Mouse (Mus musculus): ENCODE data around the gene Top2a. TPM values are rescaled to one million over a fixed set of nuclear protein-coding genes. Genes with fewer than 3 reads are reported as not detected.
"Not testable (repeated sequence)": the region's sequence is repeated elsewhere in the genome, so short reads cannot be mapped to it uniquely, and the experiment has no call there.

The Top2a gene
- total RNA-seq, 2 experiments from 2014 or later, result 10.1 to 12.0 TPM

DNA sequence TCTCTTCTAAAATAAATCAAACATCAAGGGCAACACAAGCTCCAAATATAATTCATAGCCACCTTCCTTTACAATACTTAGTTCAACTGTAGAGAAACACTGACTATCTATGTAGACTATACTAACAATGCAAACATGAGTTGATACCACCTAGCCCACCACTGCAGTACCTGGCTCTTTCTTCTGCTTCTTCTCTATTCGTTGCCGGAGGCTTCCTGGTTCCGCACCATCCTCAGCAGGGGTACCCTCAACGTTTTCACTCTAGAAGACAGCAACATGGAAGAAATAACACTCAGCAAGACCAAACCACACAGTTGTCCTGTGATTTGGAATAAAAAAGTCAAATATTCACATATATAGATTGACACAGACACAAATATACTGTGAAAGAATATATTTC, 26.3 kb downstream of the Top2a start:
- intact Hi-C loops (cut with DNase I), result no loop called here
- no peak for DNase-seq (ENCODE audit: extremely low spot score in 1 of 2, low spot score in 2 of 2)

DNA sequence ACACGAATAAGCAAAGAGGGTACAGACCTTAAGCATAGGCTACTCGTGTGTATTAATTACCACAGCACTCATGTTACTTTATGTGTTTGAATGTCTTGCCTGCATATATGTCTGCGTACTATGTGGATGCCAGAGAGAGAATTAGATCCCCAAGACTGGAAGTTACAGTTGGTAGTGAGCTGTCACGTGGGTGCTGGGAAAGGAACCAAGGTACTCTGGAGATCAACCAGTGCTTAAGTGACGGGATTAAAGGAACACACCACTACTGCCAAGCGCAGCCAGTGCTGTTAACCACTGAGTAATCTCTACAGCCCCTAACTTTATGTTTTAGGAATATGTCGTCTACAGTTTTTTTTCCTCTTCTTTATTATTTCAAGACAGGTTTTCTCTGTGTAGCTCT, 28.0 kb downstream of the Top2a start:
- no peak for DNase-seq (ENCODE audit: extremely low spot score in 1 of 2, low spot score in 2 of 2)

DNA sequence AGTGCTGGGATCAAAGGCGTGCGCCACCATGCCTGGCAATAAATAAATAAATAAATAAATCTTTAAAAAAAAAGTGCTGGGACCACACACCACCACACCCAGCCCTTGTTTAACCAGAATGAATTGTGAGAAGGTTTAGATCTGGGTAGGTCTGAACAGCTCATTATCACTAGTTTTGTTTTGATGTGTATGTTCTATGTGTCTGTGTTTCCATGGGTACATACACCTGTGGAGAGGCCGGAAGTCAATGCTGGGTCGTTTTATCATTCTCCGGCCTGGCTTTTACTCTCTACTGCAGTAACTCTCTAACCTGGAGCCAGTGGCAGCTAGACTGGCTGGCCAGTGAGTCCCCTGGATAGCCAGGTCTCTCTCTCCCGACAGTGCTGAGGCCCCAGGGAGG, 33.1 kb downstream of the Top2a start:
- intact Hi-C loops (cut with DNase I), result no loop called here
- DNase-seq (ENCODE audit: extremely low spot score in 1 of 2, low spot score in 2 of 2), result no peak

More for the DNA sequence above, 28.0 kb downstream of the Top2a start:
- intact Hi-C loops (cut with DNase I), result no loop called here

DNA sequence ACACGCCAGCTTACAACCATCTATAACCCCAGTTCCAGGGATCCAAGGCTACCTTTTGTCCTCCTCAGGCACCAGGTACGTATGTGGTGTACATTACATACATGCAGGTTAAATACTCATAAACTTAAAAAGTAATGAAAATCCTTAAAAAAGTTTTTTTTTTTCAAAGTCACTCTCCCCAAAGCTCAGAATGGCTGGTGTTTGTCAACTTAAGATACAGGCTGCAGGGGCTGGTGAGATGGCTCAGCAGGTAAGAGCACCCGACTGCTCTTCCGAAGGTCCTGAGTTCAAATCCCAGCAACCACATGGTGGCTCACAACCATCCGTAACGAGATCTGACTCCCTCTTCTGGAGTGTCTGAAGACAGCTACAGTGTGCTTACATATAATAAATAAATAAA, 35.7 kb downstream of the Top2a start:
- DNase-seq (ENCODE audit: extremely low spot score in 1 of 2, low spot score in 2 of 2); intact Hi-C loops (cut with DNase I): not testable (repeated sequence)

DNA sequence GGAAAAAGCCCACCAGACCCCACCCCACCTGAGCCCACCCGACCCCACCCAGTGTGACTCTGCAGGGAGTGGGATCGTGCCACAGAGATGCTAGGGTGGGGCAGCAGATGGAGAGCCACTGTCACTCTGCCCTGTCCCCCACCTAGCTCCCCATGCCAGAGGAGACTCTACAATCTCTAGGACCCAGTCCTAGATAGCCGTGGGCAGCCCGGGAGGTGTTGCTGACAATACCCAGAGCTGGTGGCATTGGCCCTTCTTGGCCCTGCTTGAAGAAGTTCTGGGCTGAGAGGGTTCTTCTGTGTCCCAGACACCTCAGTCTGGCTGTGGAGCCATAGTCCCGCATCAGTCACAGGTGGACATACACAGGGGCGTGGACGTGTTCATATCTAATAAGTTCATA, 38.4 kb downstream of the Top2a start:
- no peak for DNase-seq (ENCODE audit: extremely low spot score in 1 of 2, low spot score in 2 of 2)
- intact Hi-C loops (cut with DNase I), result no loop called here

DNA sequence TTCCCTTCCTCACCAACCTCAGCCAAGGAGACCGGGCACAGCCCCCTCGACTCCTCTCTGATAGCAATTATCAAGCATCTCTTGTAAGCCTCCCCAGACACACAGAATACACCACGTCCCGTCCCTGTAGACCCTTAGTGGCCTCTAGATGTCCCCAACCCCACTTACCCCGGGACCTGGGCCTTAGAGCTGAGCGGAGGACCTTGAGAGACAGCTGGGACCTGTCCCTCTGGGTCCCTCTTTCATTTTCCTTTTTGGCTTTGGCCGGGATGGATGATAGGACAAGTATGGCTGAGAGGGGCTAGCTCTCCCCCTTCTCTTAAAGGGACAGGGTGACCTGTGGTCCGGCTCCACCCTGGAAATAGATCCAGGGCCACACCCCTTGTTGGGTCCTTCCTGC, 40.4 kb downstream of the Top2a start:
- DNase-seq (ENCODE audit: extremely low spot score in 1 of 2, low spot score in 2 of 2), result no peak
- intact Hi-C loops (cut with DNase I), result loop anchor here (5.0 kb wide), 1 partner anchor 54 kb away; no protein-coding TSS in a partner anchor

DNA sequence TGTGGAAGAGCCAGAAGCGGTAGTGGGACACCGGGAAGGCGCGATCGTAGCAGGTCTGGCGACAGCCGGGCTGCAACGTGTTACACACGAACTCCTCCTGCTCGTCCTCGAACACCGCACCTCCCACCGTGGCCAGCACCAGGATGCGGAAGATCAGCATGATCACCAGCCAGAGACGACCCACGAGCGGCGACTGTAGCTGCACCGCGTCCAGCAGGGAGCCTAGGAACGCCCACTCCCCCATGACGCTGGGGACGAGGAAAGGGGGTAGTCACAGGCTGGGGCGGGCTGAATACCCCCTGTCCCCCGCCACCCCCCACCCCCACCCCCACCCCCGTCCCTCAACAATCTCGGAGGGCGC, 41.2 kb downstream of the Top2a start, which contains the start of gene Gjd3:
Gene Gjd3 (minus strand): TSS at position 244 of the 361 bp plus-strand sequence.
- intact Hi-C loops (cut with DNase I), result loop anchor here (5.0 kb wide), 1 partner anchor 55 kb away; no protein-coding TSS in a partner anchor
- no peak for DNase-seq (ENCODE audit: extremely low spot score in 1 of 2, low spot score in 2 of 2)

DNA sequence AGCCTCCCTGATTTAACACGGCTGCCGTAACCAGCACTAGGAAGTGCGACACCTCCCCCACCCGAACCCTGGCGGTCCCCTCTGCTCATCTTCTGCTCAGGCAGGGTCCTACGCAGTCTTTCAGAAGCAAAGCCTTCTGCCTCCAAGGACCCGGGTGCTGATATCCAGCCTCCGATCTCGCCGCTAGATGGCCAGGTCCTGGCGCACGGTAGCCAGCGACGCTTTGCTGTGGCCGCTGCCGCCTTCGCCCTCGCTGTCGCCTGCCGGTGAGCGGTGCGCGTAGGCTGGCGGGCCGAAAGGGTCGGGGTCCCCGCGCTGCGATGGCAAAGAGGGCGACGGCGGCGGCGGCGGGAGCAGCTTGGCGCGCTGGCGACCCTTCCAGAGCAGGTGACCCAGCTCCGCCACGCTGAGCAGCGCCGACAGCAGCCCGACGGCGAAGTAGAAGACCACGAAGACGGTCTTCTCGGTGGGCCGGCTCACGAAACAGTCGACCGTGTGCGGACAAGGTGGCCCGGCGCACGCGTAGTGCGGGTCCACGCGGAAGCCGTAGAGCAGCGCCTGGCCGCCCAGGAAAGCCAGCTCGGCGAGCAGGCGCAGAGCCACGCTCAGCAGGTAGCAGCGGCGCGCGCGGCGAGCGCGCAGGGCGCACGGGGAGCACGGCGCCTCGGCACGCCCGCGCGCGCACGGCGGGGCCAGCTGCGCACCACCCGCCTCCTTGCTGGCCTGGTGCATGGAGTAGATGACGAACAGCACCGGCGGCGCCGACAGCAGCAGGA, 41.8 kb downstream of the Top2a start:
- intact Hi-C loops (cut with DNase I), result loop anchor here (5.0 kb wide), 1 partner anchor 55 kb away; no protein-coding TSS in a partner anchor
- peak; percentile 43 to 81 for DNase-seq (ENCODE audit: extremely low spot score in 1 of 2, low spot score in 2 of 2)

DNA sequence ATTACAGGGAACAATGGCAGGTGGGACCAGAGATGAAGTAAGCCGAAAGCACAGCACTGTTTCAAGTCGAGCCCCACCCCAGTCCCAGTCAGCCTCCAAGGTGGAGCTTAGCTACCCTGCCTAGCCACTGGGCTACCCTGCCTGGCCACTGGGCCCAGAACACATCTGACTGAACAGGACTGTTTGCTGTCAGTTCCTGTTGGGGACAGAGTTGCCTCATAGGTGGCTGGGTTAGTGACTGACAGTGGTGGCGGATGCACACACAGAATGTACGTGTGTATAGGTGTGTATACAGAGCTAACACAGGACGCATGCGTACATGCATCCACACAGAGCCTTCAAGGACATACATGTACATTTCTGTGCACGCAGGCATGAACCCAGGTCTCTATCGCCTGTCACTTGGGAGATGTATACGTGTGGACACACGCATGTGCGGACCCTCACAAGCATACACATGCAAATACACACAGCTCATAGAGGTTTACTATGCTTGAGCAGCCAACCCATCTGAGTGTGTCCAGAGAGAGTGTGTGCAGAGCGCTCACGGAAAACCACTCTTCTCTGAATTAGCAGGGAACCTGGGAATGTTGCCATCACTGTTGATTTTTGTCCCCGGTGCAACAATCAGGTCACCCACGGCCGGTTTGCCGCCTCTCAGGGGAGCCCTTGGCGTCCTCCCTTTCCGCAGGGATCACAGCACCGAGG, 42.5 kb downstream of the Top2a start:
- peak in 1 of 2 experiments; percentile 13 for DNase-seq (ENCODE audit: extremely low spot score in 1 of 2, low spot score in 2 of 2)
- intact Hi-C loops (cut with DNase I), result loop anchor here (5.0 kb wide), 1 partner anchor 56 kb away; no protein-coding TSS in a partner anchor

DNA sequence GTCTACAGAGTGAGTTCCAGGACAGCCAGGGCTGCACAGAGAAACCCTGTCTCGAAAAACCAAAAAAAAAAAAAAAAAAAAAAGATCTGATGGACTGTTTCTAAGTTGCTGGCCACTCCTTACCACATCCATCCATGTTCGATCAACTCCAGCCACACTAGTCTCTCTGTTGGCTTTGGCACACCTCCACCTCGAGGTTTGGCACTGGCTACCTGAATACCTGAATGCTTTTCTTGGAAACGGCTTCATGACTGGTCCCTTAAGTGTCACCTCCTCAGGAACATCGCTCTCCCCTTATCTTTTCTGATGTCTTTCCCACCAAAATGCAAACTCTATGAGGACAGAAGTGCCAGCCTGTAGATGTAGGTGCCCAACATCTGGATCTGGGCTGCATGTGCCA, 44.6 kb downstream of the Top2a start:
- DNase-seq (ENCODE audit: extremely low spot score in 1 of 2, low spot score in 2 of 2), result no peak
- intact Hi-C loops (cut with DNase I), result no loop called here

DNA sequence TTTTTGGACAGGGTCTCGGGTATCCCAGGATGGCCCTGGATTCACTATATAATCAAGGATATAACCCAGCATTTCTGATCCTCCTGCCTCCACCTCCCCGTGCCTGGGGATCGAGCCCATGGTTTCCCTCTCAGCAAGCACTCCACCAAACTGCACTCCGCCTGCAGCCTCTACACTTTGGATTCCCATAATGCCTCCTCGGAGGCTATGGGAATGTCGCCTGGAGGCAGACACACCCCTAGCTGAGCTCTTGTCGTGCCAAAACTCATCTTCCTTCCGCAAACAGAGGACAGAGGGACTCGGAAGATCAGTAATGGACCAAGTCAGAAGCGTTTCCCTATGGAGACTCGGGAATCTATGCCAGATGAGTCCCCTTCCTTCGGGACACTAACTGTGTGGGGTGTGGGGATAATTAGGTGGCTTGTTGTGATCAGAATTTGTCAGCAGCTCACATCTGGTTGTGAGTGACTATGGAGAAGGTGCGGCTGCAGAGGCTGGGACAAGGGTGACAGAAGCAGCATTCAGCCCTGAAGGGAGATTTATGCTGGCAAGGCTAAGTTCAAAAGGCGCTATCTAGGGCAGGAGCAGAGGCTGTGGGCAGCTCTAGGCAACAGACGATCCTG, 45.4 kb downstream of the Top2a start:
- intact Hi-C loops (cut with DNase I), result no loop called here
- no peak for DNase-seq (ENCODE audit: extremely low spot score in 1 of 2, low spot score in 2 of 2)

DNA sequence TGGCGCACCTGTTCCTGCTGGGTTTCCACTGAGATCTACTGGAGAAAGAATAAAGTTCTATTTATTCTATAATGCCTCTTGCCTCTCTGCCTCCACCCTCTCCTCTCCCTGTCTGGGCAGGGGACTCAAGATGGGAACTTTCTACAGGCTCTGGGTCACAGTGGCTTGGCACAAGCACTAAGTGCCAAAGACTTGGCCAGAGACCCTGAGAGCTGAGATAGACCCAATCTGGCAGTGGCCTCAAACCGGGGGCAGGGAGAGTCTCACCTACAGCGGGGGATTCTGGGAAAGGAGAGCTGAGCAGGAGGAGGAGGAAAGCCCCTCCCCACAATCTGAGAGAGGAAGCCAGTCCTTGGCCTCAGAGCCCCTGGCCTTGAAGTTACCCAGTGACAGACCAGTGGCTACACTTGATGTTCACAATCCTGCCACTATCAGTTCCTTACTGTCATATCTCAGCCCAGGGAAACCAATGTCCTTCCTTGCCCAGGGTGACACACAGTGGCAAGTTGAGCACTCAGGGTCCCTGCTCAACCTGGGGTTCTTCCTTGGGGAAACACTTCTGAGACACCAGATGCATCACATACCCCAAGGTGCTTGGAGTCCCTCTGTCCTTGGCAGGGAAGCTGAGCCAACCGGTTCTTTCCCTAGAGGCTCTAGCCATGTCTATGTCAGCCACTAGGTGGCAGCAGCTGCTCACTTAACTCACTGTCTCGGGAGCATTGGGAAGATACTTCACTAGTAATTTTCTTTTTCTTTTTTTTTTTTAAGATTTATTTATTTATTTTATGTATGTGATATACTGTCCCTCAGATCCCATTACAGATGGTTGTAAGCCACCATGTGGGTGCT, 48.9 kb downstream of the Top2a start:
- DNase-seq (ENCODE audit: extremely low spot score in 1 of 2, low spot score in 2 of 2), result peak; percentile 76 to 83
- intact Hi-C loops (cut with DNase I), result no loop called here

DNA sequence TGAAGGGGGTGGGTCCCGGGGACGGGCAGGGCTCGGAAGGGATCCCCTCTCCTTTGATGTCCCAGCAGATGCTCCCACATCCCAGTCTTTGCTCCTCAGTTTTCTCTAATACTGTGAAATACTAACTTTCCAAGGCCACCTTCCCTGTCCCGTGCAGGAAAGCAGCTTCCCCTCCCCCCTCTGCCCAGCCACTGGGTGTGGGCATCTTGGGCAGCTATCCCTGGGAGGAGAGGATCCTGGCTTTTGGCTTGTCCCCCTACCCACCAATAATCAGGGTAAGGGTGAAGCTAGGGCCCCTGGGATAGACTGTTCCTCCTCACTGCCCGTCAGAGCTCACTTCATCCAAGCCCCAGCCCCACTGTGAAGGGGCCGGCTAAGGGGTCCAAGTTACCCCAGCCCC, 49.8 kb downstream of the Top2a start:
- no peak for DNase-seq (ENCODE audit: extremely low spot score in 1 of 2, low spot score in 2 of 2)
- intact Hi-C loops (cut with DNase I), result no loop called here

DNA sequence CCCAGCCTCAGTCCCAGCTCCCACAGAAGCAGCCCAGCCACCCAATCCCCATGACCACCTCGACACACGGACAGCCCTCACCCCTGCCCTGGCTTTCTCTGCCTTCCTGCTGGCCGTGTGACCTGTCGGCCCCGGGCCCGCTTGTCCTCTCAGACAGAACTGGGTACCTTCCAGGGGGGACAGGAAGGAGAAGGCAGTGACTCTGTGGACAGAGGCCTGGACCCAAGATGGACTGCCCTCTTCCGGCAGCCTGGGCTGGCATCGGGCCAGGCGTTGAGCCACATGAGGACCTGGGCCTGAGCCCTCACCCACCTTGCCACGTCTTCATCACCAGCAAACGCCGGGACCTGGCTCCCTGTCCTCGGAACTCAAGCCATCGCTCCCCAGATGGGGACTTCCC, 50.4 kb downstream of the Top2a start:
- intact Hi-C loops (cut with DNase I), result no loop called here
- peak in 1 of 2 experiments; percentile 66 for DNase-seq (ENCODE audit: extremely low spot score in 1 of 2, low spot score in 2 of 2)

DNA sequence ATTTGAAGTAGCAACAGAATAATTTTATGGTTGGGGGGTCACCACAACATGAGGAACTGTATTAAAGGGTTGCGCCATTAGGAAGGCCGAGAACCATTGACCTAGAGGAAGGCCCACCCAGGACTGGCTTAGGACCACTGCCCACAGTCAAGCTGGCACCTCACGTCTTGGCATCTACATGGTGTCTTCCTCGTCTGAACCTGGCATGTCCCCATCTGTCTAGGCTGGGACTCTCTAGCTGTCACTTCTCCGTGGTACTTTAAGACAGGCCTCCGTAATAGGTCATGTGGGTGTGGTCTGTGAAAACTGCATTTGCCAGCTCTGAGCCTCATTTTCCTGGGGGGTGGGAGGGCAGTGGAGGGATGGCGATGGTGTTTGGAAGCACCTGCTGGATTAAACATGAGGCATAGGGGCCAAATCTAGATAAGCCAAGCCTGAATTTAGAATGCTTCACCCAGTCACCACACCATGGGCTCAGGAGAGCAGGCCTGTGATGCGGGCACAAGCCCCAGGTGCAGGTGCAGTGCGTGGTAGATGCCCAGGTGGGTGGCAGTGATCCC, 51.1 kb downstream of the Top2a start:
- DNase-seq (ENCODE audit: extremely low spot score in 1 of 2, low spot score in 2 of 2), result no peak
- intact Hi-C loops (cut with DNase I), result loop anchor here (1.0 kb wide), 1 partner anchor 51 kb away; no protein-coding TSS in a partner anchor

DNA sequence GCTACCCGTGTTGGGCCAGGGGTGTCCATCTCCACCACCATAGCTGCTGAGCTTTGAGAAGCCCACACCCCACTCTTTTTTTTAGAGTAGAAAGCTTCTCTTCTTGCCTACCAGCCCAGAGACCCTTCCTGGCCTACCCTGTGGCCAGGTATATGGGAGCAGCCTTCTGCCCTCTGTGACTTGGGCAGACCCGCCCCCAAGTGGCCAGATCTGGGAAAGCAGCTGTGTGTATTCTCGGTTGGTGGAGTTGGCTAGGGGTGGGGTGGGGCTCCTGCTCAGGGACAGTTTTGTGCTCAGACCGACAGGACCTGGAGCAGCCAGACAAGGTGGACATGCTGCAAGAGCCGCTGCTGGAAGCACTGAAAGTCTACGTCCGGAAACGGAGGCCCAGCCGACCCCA, 51.8 kb downstream of the Top2a start:
- intact Hi-C loops (cut with DNase I), result loop anchor here (1.0 kb wide), 1 partner anchor 50 kb away; no protein-coding TSS in a partner anchor
- peak in 1 of 2 experiments; percentile 85 for DNase-seq (ENCODE audit: extremely low spot score in 1 of 2, low spot score in 2 of 2)

DNA sequence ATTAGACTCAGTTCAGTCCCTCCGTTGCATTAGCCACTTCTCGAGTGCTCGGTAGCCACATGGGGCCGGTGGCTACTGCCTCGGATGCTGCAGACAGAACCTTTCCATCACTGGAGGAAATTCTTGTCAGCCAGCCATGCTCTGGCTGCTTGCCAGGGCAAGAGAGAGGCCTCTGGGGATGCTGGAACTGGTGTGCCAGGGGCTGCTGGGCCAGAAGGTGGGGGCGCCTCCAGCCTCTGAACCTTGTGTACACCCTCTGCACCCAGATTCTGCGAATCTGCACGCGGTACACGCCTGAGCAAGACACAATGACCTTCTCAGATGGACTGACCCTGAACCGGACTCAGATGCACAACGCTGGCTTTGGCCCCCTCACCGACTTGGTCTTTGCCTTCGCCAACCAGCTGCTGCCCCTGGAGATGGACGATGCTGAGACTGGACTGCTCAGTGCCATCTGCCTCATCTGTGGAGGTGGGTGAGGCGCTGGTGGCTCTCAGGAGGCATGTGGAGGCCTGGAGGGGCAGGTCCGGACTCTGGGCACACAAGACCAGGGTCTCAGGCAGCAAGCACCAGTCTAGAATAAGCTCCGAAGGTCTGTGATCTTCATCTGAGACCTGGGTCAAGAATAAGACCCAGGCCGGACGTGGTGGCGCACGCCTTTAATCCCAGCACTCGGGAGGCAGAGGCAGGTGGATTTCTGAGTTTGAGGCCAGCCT, 52.5 kb downstream of the Top2a start:
- intact Hi-C loops (cut with DNase I), result loop anchor here (1.0 kb wide), 1 partner anchor 49 kb away; no protein-coding TSS in a partner anchor
- DNase-seq (ENCODE audit: extremely low spot score in 1 of 2, low spot score in 2 of 2), result peak in 1 of 2 experiments; percentile 79
